Mouse (Mus musculus): ENCODE data around the gene Irf7.

DNA sequence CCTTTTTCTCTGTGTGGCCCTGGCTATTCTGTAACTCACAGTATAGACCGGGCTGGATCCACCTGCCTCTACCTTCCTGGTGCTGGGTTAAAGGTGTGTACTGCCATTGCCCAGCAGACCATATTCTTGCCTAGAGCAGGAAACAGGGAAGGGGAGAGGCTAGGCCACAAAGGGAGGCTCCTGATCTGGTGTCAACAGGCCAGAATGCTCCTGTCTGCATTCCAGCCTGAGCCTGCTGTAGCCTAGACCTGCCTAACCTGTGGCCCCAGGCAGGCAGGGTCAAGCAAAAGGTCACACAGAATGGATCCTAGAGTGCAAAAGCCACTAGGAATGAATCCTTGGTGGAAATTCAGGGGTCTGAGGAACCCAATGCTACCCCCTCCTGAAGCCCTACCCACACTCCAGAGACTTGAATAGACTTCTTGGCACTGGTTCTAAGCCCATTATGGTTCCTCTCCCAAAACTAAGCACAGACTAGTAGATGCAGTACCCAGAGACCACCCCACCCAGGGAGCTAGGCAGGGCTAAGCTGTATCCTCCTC is 46.7 kb downstream of the Irf7 start:
- TF ChIP-seq CTCF (IDR thresholded peaks at IDR 0.05; ENCODE audit: control insufficient read depth, insufficient read depth, low read length) = no peak
- TF ChIP-seq POLR2A (IDR thresholded peaks at IDR 0.05; ENCODE audit: borderline replicate concordance, control insufficient read depth, low read depth, low read length) = no peak

All from bone marrow, adult 2 months (tissue).